Mouse (Mus musculus): ENCODE measurements at regions not wholly inside any gene's neighbourhood (a gene's known extent, or its start where the extent isn't known, plus 50 kb on each side); places are given as distances from the start of the nearest gene placed in this dataset.

- TF ChIP-seq MAFK (IDR thresholded peaks at IDR 0.05; ENCODE audit: insufficient read depth, low read depth, low read length) (no peak), CHD2 (IDR thresholded peaks at IDR 0.05; ENCODE audit: low read depth, low read length) (no peak), ZNF384 (IDR thresholded peaks at IDR 0.05; ENCODE audit: low read depth, low read length) (no peak), ZC3H11A (IDR thresholded peaks at IDR 0.05; ENCODE audit: borderline replicate concordance, low read depth, low read length) (no peak)
These were observed 155.8 kb upstream of the Rad23b start for GRCm38 (mm10) chr4:55194061-55194460.

All from ES-E14 (cell line).